Mouse (Mus musculus): ENCODE measurements around the gene Osgep. TPM values are rescaled to one million over a fixed set of nuclear protein-coding genes. Genes with fewer than 3 reads are reported as not detected.
"Not testable (repeated sequence)": the region's sequence is repeated elsewhere in the genome, so short reads cannot be mapped to it uniquely, and the experiment has no call there.

Osgep gene
- total and polyA plus RNA-seq, 3 experiments = 29.3 to 117 (median 29.9) TPM

DNA sequence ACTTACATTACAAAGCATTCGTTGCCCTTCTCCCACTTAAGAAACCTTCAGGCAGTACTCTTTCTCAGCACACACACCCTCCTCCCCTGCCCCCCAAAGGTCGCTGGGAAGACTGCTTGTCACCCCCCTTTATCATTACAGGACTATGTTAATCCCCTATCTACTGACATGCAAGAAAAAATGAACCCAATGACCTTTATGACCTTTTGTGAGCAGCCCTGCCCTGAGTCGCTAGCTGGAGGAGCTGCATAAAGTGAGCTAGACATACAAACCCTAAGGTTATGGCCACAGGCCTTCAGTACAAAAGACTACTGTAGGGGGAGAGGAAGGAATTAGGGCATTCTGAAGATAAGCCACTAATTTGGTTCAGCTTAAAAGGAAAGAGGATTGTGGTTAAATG, 13.3 kb downstream of the Osgep start:
- TF ChIP-seq POLR2AphosphoS5 (IDR thresholded peaks at IDR 0.05; ENCODE audit: insufficient replicate concordance, low read depth, low read length) (no peak), TAL1 (conservative IDR thresholded peaks at IDR 0.05; ENCODE audit: low read depth, low read length) (no peak), CTCF (IDR thresholded peaks at IDR 0.05; ENCODE audit: low read depth, low read length) (no peak), GATA1 (IDR thresholded peaks at IDR 0.05; ENCODE audit: borderline replicate concordance, low read length) (no peak), GATA2 (IDR thresholded peaks at IDR 0.05; ENCODE audit: borderline replicate concordance, low read depth, low read length) (no peak)
- H3K36me3 ChIP-seq (replicated peaks) = peaks cover 71% of the 10 kb centered on the region
- no peaks in the 10 kb centered on the region for H3K27me3 ChIP-seq (ENCODE audit: insufficient read depth, low read length)
- no peak overlapping the region for H3K4me3 ChIP-seq (ENCODE audit: low read depth, low read length)
- DNase-seq (ENCODE audit: low spot score) = no peak
- H3K9me3 ChIP-seq (replicated peaks) = no peaks in the 10 kb centered on the region
- no peak for ATAC-seq (ENCODE audit: extremely low read depth, insufficient number of reproducible peaks, low FRiP score, poor library complexity, severe bottlenecking)
- H3K4me1 ChIP-seq (ENCODE audit: insufficient read depth, low read depth, low read length) = no peaks in the 10 kb centered on the region

DNA sequence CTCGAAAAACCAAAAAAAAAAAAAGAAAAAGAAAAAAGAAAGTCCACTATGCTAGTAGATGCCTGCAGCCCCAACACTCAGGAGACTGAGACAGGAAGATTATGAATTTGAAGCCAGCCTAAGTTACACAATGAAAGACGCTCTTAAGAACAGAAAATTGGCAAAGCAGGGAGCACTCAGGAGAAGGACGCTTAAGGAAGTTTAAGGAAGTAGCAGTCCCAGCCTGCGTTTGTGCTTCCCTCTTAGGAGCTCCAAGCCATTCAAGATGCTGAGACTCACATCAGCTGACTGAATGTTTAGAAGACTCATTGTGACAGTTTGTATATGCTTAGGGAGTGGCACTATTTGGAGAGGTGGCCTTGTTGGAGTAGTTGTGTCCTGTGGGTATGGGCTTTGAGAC, 16.6 kb downstream of the Osgep start:
- no peak for TF ChIP-seq CTCF (IDR thresholded peaks at IDR 0.05; ENCODE audit: low read depth, low read length)
- no peak for TF ChIP-seq TAL1 (conservative IDR thresholded peaks at IDR 0.05; ENCODE audit: low read depth, low read length)
- TF ChIP-seq GATA2 (IDR thresholded peaks at IDR 0.05; ENCODE audit: borderline replicate concordance, low read depth, low read length) = no peak
- no peak for TF ChIP-seq GATA1 (IDR thresholded peaks at IDR 0.05; ENCODE audit: borderline replicate concordance, low read length)
- TF ChIP-seq POLR2AphosphoS5 (IDR thresholded peaks at IDR 0.05; ENCODE audit: insufficient replicate concordance, low read depth, low read length) = no peak
- no peaks in the 10 kb centered on the region for H3K27me3 ChIP-seq (ENCODE audit: insufficient read depth, low read length)
- ATAC-seq (ENCODE audit: extremely low read depth, insufficient number of reproducible peaks, low FRiP score, poor library complexity, severe bottlenecking) = no peak
- H3K4me1 ChIP-seq (ENCODE audit: insufficient read depth, low read depth, low read length) = no peaks in the 10 kb centered on the region
- peaks cover 42% of the 10 kb centered on the region for H3K36me3 ChIP-seq (replicated peaks)
- DNase-seq (ENCODE audit: low spot score) = no peak
- H3K9me3 ChIP-seq (replicated peaks) = no peaks in the 10 kb centered on the region
- no peak overlapping the region for H3K4me3 ChIP-seq (ENCODE audit: low read depth, low read length)

DNA sequence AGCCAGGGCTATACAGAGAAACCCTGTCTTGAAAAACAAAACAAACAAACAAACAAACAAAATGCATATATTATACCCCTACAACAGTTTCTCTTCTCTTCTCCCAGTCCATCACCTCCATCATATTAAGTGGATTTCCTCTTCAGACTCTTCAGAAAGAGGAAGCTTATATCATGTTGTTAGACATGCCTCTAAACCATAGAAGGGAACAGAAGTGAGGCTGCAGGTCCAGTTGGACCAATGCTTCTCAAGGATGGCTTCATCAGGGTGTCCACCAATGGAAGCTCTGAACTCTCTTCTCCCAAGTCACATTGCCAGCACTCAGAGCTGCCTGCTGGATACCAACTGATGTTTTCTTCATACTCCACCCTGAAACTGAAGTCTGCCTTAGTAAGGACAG, 19.4 kb downstream of the Osgep start:
- not testable (repeated sequence) for H3K27me3 ChIP-seq (ENCODE audit: insufficient read depth, low read length); ATAC-seq (ENCODE audit: extremely low read depth, insufficient number of reproducible peaks, low FRiP score, poor library complexity, severe bottlenecking); H3K4me3 ChIP-seq (ENCODE audit: low read depth, low read length); H3K9me3 ChIP-seq (replicated peaks); DNase-seq (ENCODE audit: low spot score); H3K4me1 ChIP-seq (ENCODE audit: insufficient read depth, low read depth, low read length)
- H3K36me3 ChIP-seq (replicated peaks) = peaks cover 17% of the 10 kb centered on the region

DNA sequence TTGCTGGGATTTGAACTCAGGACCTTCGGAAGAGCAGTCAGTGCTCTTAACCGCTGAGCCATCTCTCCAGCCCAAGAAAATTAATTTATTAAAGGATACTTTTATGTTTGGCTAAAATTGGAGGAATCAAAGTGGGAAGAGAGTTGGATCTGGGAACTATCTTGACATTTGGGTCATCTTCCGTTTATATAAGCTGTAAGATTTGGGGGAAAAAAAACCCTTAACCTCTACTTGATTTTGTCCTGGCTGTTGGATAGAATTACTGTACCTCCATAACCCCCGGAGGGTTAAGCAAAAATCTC, 19.9 kb downstream of the Osgep start:
- no peak for DNase-seq (ENCODE audit: low spot score)
- no peak for ATAC-seq (ENCODE audit: extremely low read depth, insufficient number of reproducible peaks, low FRiP score, poor library complexity, severe bottlenecking)
- no peaks in the 10 kb centered on the region for H3K4me1 ChIP-seq (ENCODE audit: insufficient read depth, low read depth, low read length)
- H3K9me3 ChIP-seq (replicated peaks) = peaks cover 6% of the 10 kb centered on the region; the same call in 1 of the 2 replicates
- H3K27me3 ChIP-seq (ENCODE audit: insufficient read depth, low read length) = 0 out of 2 replicates have a peak, but pooled peaks cover 3% of the 10 kb centered on the region
- TF ChIP-seq GATA2 (IDR thresholded peaks at IDR 0.05; ENCODE audit: borderline replicate concordance, low read depth, low read length) (no peak), POLR2AphosphoS5 (IDR thresholded peaks at IDR 0.05; ENCODE audit: insufficient replicate concordance, low read depth, low read length) (no peak), GATA1 (IDR thresholded peaks at IDR 0.05; ENCODE audit: borderline replicate concordance, low read length) (no peak), TAL1 (conservative IDR thresholded peaks at IDR 0.05; ENCODE audit: low read depth, low read length) (no peak)
- no peak overlapping the region for H3K4me3 ChIP-seq (ENCODE audit: low read depth, low read length)
- peaks cover 12% of the 10 kb centered on the region for H3K36me3 ChIP-seq (replicated peaks)

DNA sequence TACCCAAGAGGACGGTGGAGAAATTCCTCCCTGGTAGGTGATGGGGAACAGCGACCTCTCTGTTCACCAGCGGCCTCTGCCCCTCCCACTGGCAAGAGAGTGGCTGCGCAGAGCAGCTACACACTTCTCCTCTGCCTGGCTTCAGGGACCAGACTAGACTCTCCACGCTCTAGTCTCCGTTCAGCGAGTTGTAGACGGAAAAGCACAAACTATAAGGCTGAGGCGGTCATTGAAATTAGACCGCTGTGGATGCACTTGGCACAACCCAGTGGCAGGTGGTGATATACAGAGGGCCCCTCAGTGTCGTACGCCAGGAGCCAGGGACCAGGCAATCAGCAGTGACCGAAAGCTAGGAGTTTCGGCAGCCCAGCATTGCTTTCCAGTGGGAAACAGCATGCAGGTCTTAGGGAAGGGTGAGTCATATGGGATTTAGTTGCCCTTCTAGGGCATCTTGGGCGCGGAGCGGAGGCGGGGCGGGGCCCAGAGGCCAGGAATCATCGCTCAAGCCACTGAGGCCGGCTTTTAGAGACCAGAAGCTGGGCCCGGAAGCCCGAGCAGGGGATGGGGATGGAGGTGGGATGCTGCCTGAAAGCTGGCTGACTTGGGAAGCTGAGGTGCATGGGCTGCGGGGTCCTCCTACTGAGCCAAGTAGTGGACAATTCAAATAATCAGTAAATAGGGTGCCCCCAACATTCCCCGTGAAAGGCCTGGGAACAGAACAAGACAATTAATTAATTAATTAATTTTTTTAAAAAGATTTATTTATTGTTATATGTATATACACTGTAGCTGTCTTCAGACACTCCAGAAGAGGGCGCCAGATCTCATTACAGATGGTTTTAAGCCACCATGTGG, 20.5 kb downstream of the Osgep start:
- DNase-seq (ENCODE audit: low spot score) = no peak
- H3K9me3 ChIP-seq (replicated peaks) = peaks cover 6% of the 10 kb centered on the region; the same call in 1 of the 2 replicates
- no peak for TF ChIP-seq POLR2AphosphoS5 (IDR thresholded peaks at IDR 0.05; ENCODE audit: insufficient replicate concordance, low read depth, low read length)
- TF ChIP-seq CTCF (IDR thresholded peaks at IDR 0.05; ENCODE audit: low read depth, low read length) = no peak
- TF ChIP-seq GATA2 (IDR thresholded peaks at IDR 0.05; ENCODE audit: borderline replicate concordance, low read depth, low read length) = no peak
- H3K4me3 ChIP-seq (ENCODE audit: low read depth, low read length) = no peak overlapping the region
- no peaks in the 10 kb centered on the region for H3K4me1 ChIP-seq (ENCODE audit: insufficient read depth, low read depth, low read length)
- no peak for ATAC-seq (ENCODE audit: extremely low read depth, insufficient number of reproducible peaks, low FRiP score, poor library complexity, severe bottlenecking)
- H3K27me3 ChIP-seq (ENCODE audit: insufficient read depth, low read length) = 0 out of 2 replicates have a peak, but pooled peaks cover 3% of the 10 kb centered on the region
- H3K36me3 ChIP-seq (replicated peaks) = peaks cover 9% of the 10 kb centered on the region

DNA sequence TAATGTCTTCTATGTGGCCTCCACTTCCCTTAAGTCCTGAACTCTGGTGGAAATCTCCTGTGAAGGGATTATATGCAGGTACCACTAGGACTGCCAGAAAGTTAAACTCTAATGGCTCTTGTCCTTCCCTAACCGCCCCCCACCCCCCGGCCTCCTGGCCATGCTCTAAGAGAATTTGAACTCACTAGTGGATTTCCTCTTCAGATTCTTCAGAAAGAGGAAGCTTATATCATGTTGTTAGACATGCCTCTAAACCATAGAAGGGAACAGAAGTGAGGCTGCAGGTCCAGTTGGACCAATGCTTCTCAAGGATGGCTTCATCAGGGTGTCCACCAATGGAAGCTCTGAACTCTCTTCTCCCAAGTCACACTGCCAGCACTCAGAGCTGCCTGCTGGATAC, 26.7 kb downstream of the Osgep start:
- not testable (repeated sequence) for ATAC-seq (ENCODE audit: extremely low read depth, insufficient number of reproducible peaks, low FRiP score, poor library complexity, severe bottlenecking); DNase-seq (ENCODE audit: low spot score); H3K4me1 ChIP-seq (ENCODE audit: insufficient read depth, low read depth, low read length); H3K9me3 ChIP-seq (replicated peaks); H3K4me3 ChIP-seq (ENCODE audit: low read depth, low read length); H3K36me3 ChIP-seq (replicated peaks)
- H3K27me3 ChIP-seq (ENCODE audit: insufficient read depth, low read length) = peaks cover 21% of the 10 kb centered on the region

DNA sequence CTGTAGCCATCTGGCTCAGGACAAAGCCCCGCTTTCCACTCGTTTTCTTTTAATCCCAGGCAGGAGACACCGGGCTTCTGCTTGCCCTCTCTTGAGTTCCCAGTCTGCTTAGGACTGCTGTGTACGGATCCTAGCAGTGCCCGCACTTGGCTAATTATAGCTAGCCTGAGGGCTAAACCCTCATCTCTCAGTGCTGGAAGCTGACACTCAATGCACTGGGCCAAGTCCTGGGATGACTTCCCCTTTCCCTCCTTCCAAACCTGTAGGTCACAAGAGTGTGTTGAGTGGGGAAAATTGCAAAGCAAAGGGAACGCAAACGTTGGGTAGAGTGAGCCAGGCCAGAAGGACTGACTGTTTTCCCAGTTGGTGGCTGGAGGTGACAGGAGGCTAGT, 27.3 kb downstream of the Osgep start, which contains the start of gene Klhl33:
Klhl33 (minus strand) TSS at position 134 of the 392 bp plus-strand sequence.
- Histone ChIP-seq H3K9me3 (replicated peaks) (peaks cover 6% of the 10 kb centered on the region; the same call in 1 of the 2 replicates), H3K27me3 (ENCODE audit: insufficient read depth, low read length) (peaks cover 27% of the 10 kb centered on the region), H3K36me3 (replicated peaks) (no peaks in the 10 kb centered on the region), H3K4me1 (ENCODE audit: insufficient read depth, low read depth, low read length) (no peaks in the 10 kb centered on the region), H3K4me3 (ENCODE audit: low read depth, low read length) (no peak within 1 kb of the TSS)
- DNase-seq (ENCODE audit: low spot score) (no peak), ATAC-seq (ENCODE audit: extremely low read depth, insufficient number of reproducible peaks, low FRiP score, poor library complexity, severe bottlenecking) (no peak)
- no peak for TF ChIP-seq GATA2 (IDR thresholded peaks at IDR 0.05; ENCODE audit: borderline replicate concordance, low read depth, low read length)
- no peak for TF ChIP-seq CTCF (IDR thresholded peaks at IDR 0.05; ENCODE audit: low read depth, low read length)
- TF ChIP-seq GATA1 (IDR thresholded peaks at IDR 0.05; ENCODE audit: borderline replicate concordance, low read length) = no peak
- no peak for TF ChIP-seq TAL1 (conservative IDR thresholded peaks at IDR 0.05; ENCODE audit: low read depth, low read length)
- no peak for TF ChIP-seq POLR2AphosphoS5 (IDR thresholded peaks at IDR 0.05; ENCODE audit: insufficient replicate concordance, low read depth, low read length)
